Mouse (Mus musculus) bone marrow, adult 2 months (tissue): ENCODE data around the gene Cyld. TPM values are rescaled to one million over a fixed set of nuclear protein-coding genes. Genes with fewer than 3 reads are reported as not detected.

Experiments used
- H3K27ac ChIP-seq: fragments of 200-500 bp; 2 replicates; pipeline ENCODE4 v1.5.1; 2012; ENCODE audit warnings: low read depth, mild to moderate bottlenecking, control low read depth, inconsistent platforms, low read length; ENCODE audit not compliant: control insufficient read depth, poor library complexity, insufficient read depth
- H3K4me1 ChIP-seq: fragments of 200-500 bp; 2 replicates; pipeline ENCODE4 v1.6.1; 2011; ENCODE audit warnings: low read length; ENCODE audit not compliant: control insufficient read depth, insufficient read depth
- H3K4me3 ChIP-seq: fragments of 200-500 bp; replicated peaks from 2 replicates; pipeline ENCODE3; 2011; ENCODE audit warnings: mild to moderate bottlenecking, low read depth, low read length, control low read depth; ENCODE audit not compliant: control insufficient read depth
- CTCF ChIP-seq: fragments of 200-500 bp; IDR thresholded peaks from 2 replicates; pipeline ENCODE4 v1.5.1; 2011; ENCODE audit warnings: low read length, control low read depth; ENCODE audit not compliant: control insufficient read depth, insufficient read depth
- POLR2A ChIP-seq: fragments of 200-500 bp; IDR thresholded peaks from 2 replicates; pipeline ENCODE4 v1.6.1; 2011; ENCODE audit warnings: low read depth, mild to moderate bottlenecking, control low read depth, low read length, borderline replicate concordance; ENCODE audit not compliant: control insufficient read depth
- WGBS: fragments of 180-500 bp; shearing (Covaris S2); methylation state at CpG from one replicate; pipeline ENCODE4 v1.1.7; 2018; 5-methylcytosine and 5-hydroxymethylcytosine counted together
- polyA plus RNA-seq: library from polyadenylated mRNA; stranded (reverse); fragments of >200 nt; gene quantifications from 2 replicates; pipeline ENCODE4 v1.2.4, GENCODE M21; 2011; ENCODE audit warnings: low replicate concordance; ENCODE audit not compliant: missing spikeins, insufficient read depth, insufficient read length

Cyld gene
- polyA plus RNA-seq, 1 experiment, result 7.5 TPM

- Histone ChIP-seq H3K4me1 (peaks cover 9% of the 10 kb centered on the region; the same call in 1 of the 2 replicates), H3K4me3 (no peak overlapping the region), H3K27ac (no peak overlapping the region)
- TF ChIP-seq CTCF, result no peak
- no peak for TF ChIP-seq POLR2A
- WGBS, result 71% methylated on average over 6 of the region's 6 CpGs
Observed at GRCm38 (mm10) chr8:88692866-88693265, 4.0 kb upstream of the Cyld start.

GRCm38 (mm10) chr8:88693376-88693775, 3.5 kb upstream of the Cyld start:
- H3K4me3 ChIP-seq, result no peak overlapping the region
- H3K27ac ChIP-seq, result no peak overlapping the region; the same call in 1 of the 2 replicates
- H3K4me1 ChIP-seq, result peaks cover 9% of the 10 kb centered on the region; the same call in 1 of the 2 replicates
- 85% methylated on average over 4 of the region's 4 CpGs for WGBS
- no peak for TF ChIP-seq POLR2A
- no peak for TF ChIP-seq CTCF

GRCm38 (mm10) chr8:88694291-88694690, 2.5 kb upstream of the Cyld start:
- Histone ChIP-seq H3K27ac (peak overlapping the region; percentile 50), H3K4me3 (no peak overlapping the region), H3K4me1 (peaks cover 9% of the 10 kb centered on the region; the same call in 1 of the 2 replicates)
- WGBS, result 5% methylated on average over 7 of the region's 7 CpGs
- no peak for TF ChIP-seq POLR2A

GRCm38 (mm10) chr8:88696228-88696627, 600 bp upstream of the Cyld start:
- Histone ChIP-seq H3K27ac (no peak overlapping the region), H3K4me1 (peaks cover 9% of the 10 kb centered on the region; the same call in 1 of the 2 replicates), H3K4me3 (peak overlapping the region; percentile 38)
- TF ChIP-seq POLR2A (no peak), CTCF (no peak)
- WGBS, result 9% methylated on average over 7 of the region's 7 CpGs

GRCm38 (mm10) chr8:88697642-88698031, 809 bp downstream of the Cyld start:
- H3K4me1 ChIP-seq, result peaks cover 6% of the 10 kb centered on the region; the same call in 1 of the 2 replicates
- 3% methylated on average over 4 of the region's 4 CpGs for WGBS

GRCm38 (mm10) chr8:88698048-88698447, 1.2 kb downstream of the Cyld start:
- H3K4me3 ChIP-seq, result no peak overlapping the region
- peaks cover 6% of the 10 kb centered on the region; the same call in 1 of the 2 replicates for H3K4me1 ChIP-seq
- no peak for TF ChIP-seq CTCF
- no peak for TF ChIP-seq POLR2A
- H3K27ac ChIP-seq, result no peak overlapping the region
- 35% methylated on average over 2 of the region's 2 CpGs for WGBS

More at GRCm38 (mm10) chr8:88697642-88698031, 809 bp downstream of the Cyld start:
- Histone ChIP-seq H3K27ac (peak overlapping the region; percentile 97), H3K4me3 (peak overlapping the region; percentile 95)
- TF ChIP-seq POLR2A (no peak), CTCF (no peak)

GRCm38 (mm10) chr8:88701611-88702010, 4.8 kb downstream of the Cyld start:
- TF ChIP-seq CTCF (peak; percentile 40; the same call in 1 of the 2 replicates), POLR2A (no peak)
- 16% methylated on average over 2 of the region's 2 CpGs for WGBS
- H3K4me1 ChIP-seq, result no peaks in the 10 kb centered on the region; the same call in 1 of the 2 replicates
- no peak overlapping the region for H3K4me3 ChIP-seq
- H3K27ac ChIP-seq, result no peak overlapping the region

GRCm38 (mm10) chr8:88702816-88703215, 6.0 kb downstream of the Cyld start:
- no peaks in the 10 kb centered on the region; the same call in 1 of the 2 replicates for H3K4me1 ChIP-seq
- no peak overlapping the region for H3K4me3 ChIP-seq
- WGBS, result 73% methylated on average over 3 of the region's 3 CpGs
- no peak overlapping the region for H3K27ac ChIP-seq
- TF ChIP-seq CTCF, result no peak
